Mouse (Mus musculus): ENCODE data around the gene Galr2. TPM values are rescaled to one million over a fixed set of nuclear protein-coding genes. Genes with fewer than 3 reads are reported as not detected.
A peak's percentile ranks its signal among the peaks of the same experiment; 100 is the strongest.

Galr2 gene
- 0.11 and 0.52 TPM in 2 replicates for polyA plus RNA-seq (2014; fragmentation: Nextera tagmentation; extraction: Ambion mirVana)

DNA sequence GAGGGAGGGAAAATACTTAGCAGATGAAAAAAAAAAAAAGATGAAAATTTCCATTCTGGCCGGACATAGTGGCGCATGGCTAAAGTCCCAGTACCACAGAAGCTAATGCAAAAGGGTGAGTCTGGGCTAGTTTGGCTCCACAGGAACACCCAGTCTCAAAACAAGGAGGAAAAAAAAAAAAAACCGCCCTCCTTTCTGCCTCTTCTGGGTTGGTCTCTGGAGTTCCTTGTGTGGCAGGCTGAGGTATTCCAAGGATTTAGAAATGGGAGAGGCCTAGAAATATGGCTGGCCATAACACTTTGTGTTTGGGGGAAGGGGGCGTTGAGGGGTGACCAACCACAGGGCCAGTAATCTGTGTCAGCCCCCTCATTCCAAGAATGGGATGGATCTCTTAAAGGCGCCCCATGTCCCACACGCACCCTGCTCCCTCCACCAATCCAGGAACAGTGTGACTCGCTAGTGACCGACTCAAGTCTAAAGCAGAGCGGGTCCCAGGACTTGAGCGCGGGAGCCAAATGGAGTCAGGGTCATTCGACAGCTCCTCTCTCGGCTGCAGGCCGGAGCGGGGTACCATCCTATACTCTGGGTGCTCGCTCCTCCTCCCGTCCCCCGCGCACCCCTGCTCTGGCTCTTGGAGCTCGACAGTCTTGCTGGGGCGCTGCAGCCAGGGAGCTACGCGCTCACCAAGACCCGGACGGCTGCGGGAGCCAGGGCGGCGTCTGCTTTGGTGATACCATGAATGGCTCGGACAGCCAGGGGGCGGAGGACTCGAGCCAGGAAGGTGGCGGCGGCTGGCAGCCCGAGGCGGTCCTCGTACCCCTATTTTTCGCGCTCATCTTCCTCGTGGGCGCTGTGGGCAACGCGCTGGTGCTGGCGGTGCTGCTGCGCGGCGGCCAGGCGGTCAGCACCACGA, at the start of gene Galr2:
Galr2 (plus strand) TSS at position 189 of the 913 bp plus-strand sequence.
- Histone ChIP-seq H3K36me3 (replicated peaks; ENCODE audit: control insufficient read depth, insufficient read depth, low read depth, low read length) (no peaks in the 10 kb centered on the region), H3K4me3 (ENCODE audit: low read depth, low read length) (peak within 1 kb of the TSS; percentile 27), H3K4me2 (ENCODE audit: low read depth, low read length) (peak within 1 kb of the TSS; percentile 43), H3K27ac (replicated peaks; ENCODE audit: low read depth, low read length) (no peak within 1 kb of the TSS), H3K27me3 (ENCODE audit: control insufficient read depth, insufficient read depth, low read length) (peaks cover 40% of the 10 kb centered on the region), H3K9ac (replicated peaks; ENCODE audit: low read length) (peak within 1 kb of the TSS; percentile 39; the same call in 1 of the 2 replicates), H3K9me3 (replicated peaks; ENCODE audit: control insufficient read depth, low read length) (no peaks in the 10 kb centered on the region), H3K4me1 (ENCODE audit: control insufficient read depth, insufficient read depth, low read length) (peaks cover 5% of the 10 kb centered on the region; the same call in 1 of the 2 replicates)
- DNase-seq (ENCODE audit: low spot score) (peak; percentile 20), ATAC-seq (replicated peaks; ENCODE audit: insufficient number of reproducible peaks, low FRiP score, low TSS enrichment, low read depth) (no peak)
- WGBS: 7% methylated on average over 46 of the region's 48 CpGs

DNA sequence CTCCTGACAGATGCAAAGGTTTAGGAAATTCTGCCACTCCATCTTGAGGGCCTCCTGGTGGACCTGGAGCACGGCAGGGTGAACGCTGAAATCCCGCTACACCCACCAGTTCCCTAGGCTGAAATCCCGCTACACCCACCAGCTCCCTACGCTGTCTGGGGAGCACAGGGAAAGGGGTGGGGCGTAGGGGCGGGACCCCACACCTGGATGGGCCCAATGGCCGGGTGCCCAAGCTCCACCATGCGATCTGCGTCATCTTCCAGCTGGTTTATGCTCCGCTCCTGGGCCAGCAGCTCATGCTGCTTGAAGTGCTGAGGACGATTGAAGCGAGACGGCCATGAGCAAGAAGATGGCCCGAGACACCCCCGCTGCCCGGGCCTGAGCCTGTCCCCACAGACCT, 48.3 kb upstream of the Galr2 start:
- Histone ChIP-seq H3K27me3 (ENCODE audit: control insufficient read depth, insufficient read depth, low read length) (peaks cover 2% of the 10 kb centered on the region; the same call in 1 of the 2 replicates), H3K4me2 (ENCODE audit: low read depth, low read length) (no peak overlapping the region), H3K4me1 (ENCODE audit: control insufficient read depth, insufficient read depth, low read length) (0 out of 2 replicates have a peak, but pooled peaks cover 2% of the 10 kb centered on the region), H3K4me3 (ENCODE audit: low read depth, low read length) (no peak overlapping the region), H3K9ac (replicated peaks; ENCODE audit: low read length) (0 out of 2 replicates have a peak overlapping the region, but pooled peaks have one; percentile 9), H3K27ac (replicated peaks; ENCODE audit: low read depth, low read length) (no peak overlapping the region), H3K9me3 (replicated peaks; ENCODE audit: control insufficient read depth, low read length) (no peaks in the 10 kb centered on the region), H3K36me3 (replicated peaks; ENCODE audit: control insufficient read depth, insufficient read depth, low read depth, low read length) (no peaks in the 10 kb centered on the region)
- ATAC-seq (replicated peaks; ENCODE audit: insufficient number of reproducible peaks, low FRiP score, low TSS enrichment, low read depth) (no peak), DNase-seq (ENCODE audit: low spot score) (no peak)
- 28% methylated on average over 17 of the region's 17 CpGs for WGBS

- Histone ChIP-seq H3K4me3 (ENCODE audit: low read depth, low read length) (no peak overlapping the region), H3K36me3 (replicated peaks; ENCODE audit: control insufficient read depth, insufficient read depth, low read depth, low read length) (no peaks in the 10 kb centered on the region), H3K4me2 (ENCODE audit: low read depth, low read length) (no peak overlapping the region), H3K9me3 (replicated peaks; ENCODE audit: control insufficient read depth, low read length) (no peaks in the 10 kb centered on the region), H3K27ac (replicated peaks; ENCODE audit: low read depth, low read length) (no peak overlapping the region), H3K9ac (replicated peaks; ENCODE audit: low read length) (no peak overlapping the region), H3K4me1 (ENCODE audit: control insufficient read depth, insufficient read depth, low read length) (peaks cover 2% of the 10 kb centered on the region; the same call in 1 of the 2 replicates), H3K27me3 (ENCODE audit: control insufficient read depth, insufficient read depth, low read length) (peaks cover 13% of the 10 kb centered on the region; the same call in 1 of the 2 replicates)
- DNase-seq (ENCODE audit: low spot score) (no peak), ATAC-seq (replicated peaks; ENCODE audit: insufficient number of reproducible peaks, low FRiP score, low TSS enrichment, low read depth) (no peak)
- WGBS: 88% methylated on average over 8 of the region's 8 CpGs
Observed at GRCm38 (mm10) chr11:116234901-116235300, 45.8 kb upstream of the Galr2 start.

GRCm38 (mm10) chr11:116237742-116238395, 42.9 kb upstream of the Galr2 start, which contains the start of gene Evpl:
Gene Evpl (minus strand): TSS chr11:116238077.
- DNase-seq (ENCODE audit: low spot score) (no peak), ATAC-seq (replicated peaks; ENCODE audit: insufficient number of reproducible peaks, low FRiP score, low TSS enrichment, low read depth) (no peak)
- Histone ChIP-seq H3K27me3 (ENCODE audit: control insufficient read depth, insufficient read depth, low read length) (peaks cover 13% of the 10 kb centered on the region; the same call in 1 of the 2 replicates), H3K9ac (replicated peaks; ENCODE audit: low read length) (no peak within 1 kb of the TSS), H3K9me3 (replicated peaks; ENCODE audit: control insufficient read depth, low read length) (no peaks in the 10 kb centered on the region), H3K4me1 (ENCODE audit: control insufficient read depth, insufficient read depth, low read length) (no peaks in the 10 kb centered on the region; the same call in 1 of the 2 replicates), H3K36me3 (replicated peaks; ENCODE audit: control insufficient read depth, insufficient read depth, low read depth, low read length) (no peaks in the 10 kb centered on the region), H3K4me2 (ENCODE audit: low read depth, low read length) (peak within 1 kb of the TSS; percentile 32), H3K27ac (replicated peaks; ENCODE audit: low read depth, low read length) (no peak within 1 kb of the TSS), H3K4me3 (ENCODE audit: low read depth, low read length) (no peak within 1 kb of the TSS)
- 15% methylated on average over 28 of the region's 31 CpGs for WGBS

GRCm38 (mm10) chr11:116239797-116240196, 40.9 kb upstream of the Galr2 start:
- Histone ChIP-seq H3K36me3 (replicated peaks; ENCODE audit: control insufficient read depth, insufficient read depth, low read depth, low read length) (no peaks in the 10 kb centered on the region; the same call in 1 of the 2 replicates), H3K4me3 (ENCODE audit: low read depth, low read length) (no peak overlapping the region), H3K9me3 (replicated peaks; ENCODE audit: control insufficient read depth, low read length) (no peaks in the 10 kb centered on the region), H3K27me3 (ENCODE audit: control insufficient read depth, insufficient read depth, low read length) (peaks cover 11% of the 10 kb centered on the region; the same call in 1 of the 2 replicates), H3K4me2 (ENCODE audit: low read depth, low read length) (no peak overlapping the region), H3K9ac (replicated peaks; ENCODE audit: low read length) (no peak overlapping the region), H3K27ac (replicated peaks; ENCODE audit: low read depth, low read length) (no peak overlapping the region), H3K4me1 (ENCODE audit: control insufficient read depth, insufficient read depth, low read length) (no peaks in the 10 kb centered on the region; the same call in 1 of the 2 replicates)
- ATAC-seq (replicated peaks; ENCODE audit: insufficient number of reproducible peaks, low FRiP score, low TSS enrichment, low read depth) (no peak), DNase-seq (ENCODE audit: low spot score) (no peak)
- 10% methylated on average over 7 of the region's 7 CpGs for WGBS

GRCm38 (mm10) chr11:116241744-116242235, 38.9 kb upstream of the Galr2 start:
- H3K4me1 ChIP-seq (ENCODE audit: control insufficient read depth, insufficient read depth, low read length): no peaks in the 10 kb centered on the region; the same call in 1 of the 2 replicates
- H3K4me3 ChIP-seq (ENCODE audit: low read depth, low read length): no peak overlapping the region
- WGBS: 16% methylated on average over 12 of the region's 12 CpGs
- H3K4me2 ChIP-seq (ENCODE audit: low read depth, low read length): no peak overlapping the region
- peaks cover 11% of the 10 kb centered on the region; the same call in 1 of the 2 replicates for H3K27me3 ChIP-seq (ENCODE audit: control insufficient read depth, insufficient read depth, low read length)
- ATAC-seq (replicated peaks; ENCODE audit: insufficient number of reproducible peaks, low FRiP score, low TSS enrichment, low read depth): no peak
- H3K9me3 ChIP-seq (replicated peaks; ENCODE audit: control insufficient read depth, low read length): no peaks in the 10 kb centered on the region
- H3K36me3 ChIP-seq (replicated peaks; ENCODE audit: control insufficient read depth, insufficient read depth, low read depth, low read length): peaks cover 14% of the 10 kb centered on the region
- peak overlapping the region; percentile 15; the same call in 1 of the 2 replicates for H3K9ac ChIP-seq (replicated peaks; ENCODE audit: low read length)
- peak overlapping the region; percentile 3; the same call in 1 of the 2 replicates for H3K27ac ChIP-seq (replicated peaks; ENCODE audit: low read depth, low read length)
- peak; percentile 68 for DNase-seq (ENCODE audit: low spot score)

DNA sequence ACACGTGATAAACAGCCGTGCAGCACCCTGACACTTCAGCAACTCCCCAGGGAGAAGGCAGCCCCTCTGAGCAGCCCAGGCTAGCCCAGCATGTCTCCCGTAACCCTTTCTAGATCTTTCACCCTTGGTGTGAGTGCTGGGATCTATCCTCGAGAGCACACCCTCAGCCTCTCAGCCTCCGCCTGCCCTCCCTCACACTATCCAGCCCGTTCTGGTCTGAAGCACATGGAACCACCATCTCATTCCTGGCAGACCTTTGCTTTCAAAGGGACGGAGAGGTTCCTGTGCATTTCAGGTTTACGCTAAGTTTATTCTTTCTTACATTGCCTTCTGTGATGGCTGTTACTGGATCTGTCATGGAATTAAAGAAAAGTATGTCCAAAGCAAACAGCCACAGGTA, 36.2 kb upstream of the Galr2 start:
- peaks cover 22% of the 10 kb centered on the region for H3K36me3 ChIP-seq (replicated peaks; ENCODE audit: control insufficient read depth, insufficient read depth, low read depth, low read length)
- WGBS: 91% methylated on average over 8 of the region's 8 CpGs
- H3K9me3 ChIP-seq (replicated peaks; ENCODE audit: control insufficient read depth, low read length): no peaks in the 10 kb centered on the region
- H3K9ac ChIP-seq (replicated peaks; ENCODE audit: low read length): no peak overlapping the region
- H3K4me2 ChIP-seq (ENCODE audit: low read depth, low read length): no peak overlapping the region
- H3K4me3 ChIP-seq (ENCODE audit: low read depth, low read length): no peak overlapping the region
- H3K4me1 ChIP-seq (ENCODE audit: control insufficient read depth, insufficient read depth, low read length): no peaks in the 10 kb centered on the region; the same call in 1 of the 2 replicates
- no peaks in the 10 kb centered on the region for H3K27me3 ChIP-seq (ENCODE audit: control insufficient read depth, insufficient read depth, low read length)
- H3K27ac ChIP-seq (replicated peaks; ENCODE audit: low read depth, low read length): no peak overlapping the region
- DNase-seq (ENCODE audit: low spot score): no peak
- ATAC-seq (replicated peaks; ENCODE audit: insufficient number of reproducible peaks, low FRiP score, low TSS enrichment, low read depth): no peak

Measured in embryonic facial prominence, embryonic 11.5 days (tissue).